Mouse (Mus musculus) embryonic facial prominence, embryonic 11.5 days (tissue): ENCODE measurements around the gene Olfr465-ps1. TPM values are rescaled to one million over a fixed set of nuclear protein-coding genes. Genes with fewer than 3 reads are reported as not detected.
A peak's percentile ranks its signal among the peaks of the same experiment; 100 is the strongest.

ENCODE experiments used
- ATAC-seq: fragments of 200-750 bp; cut with Nextera tagmentation; replicated peaks from 2 replicates; pipeline ENCODE4 v1.8.0; 2017; ENCODE audit warnings: low read depth; ENCODE audit not compliant: insufficient number of reproducible peaks, low FRiP score, low TSS enrichment
- DNase-seq: peaks from one replicate; pipeline ENCODE4 v3.0.0-alpha.2; 2015; ENCODE audit warnings: low spot score
- H3K27ac ChIP-seq: fragments of 300-500 bp; sonication (generic); replicated peaks from 2 replicates; pipeline ENCODE4 v1.5.1; 2014; ENCODE audit warnings: mild to moderate bottlenecking, low read depth, low read length, control low read depth
- H3K27me3 ChIP-seq: fragments of 300-500 bp; sonication (generic); 2 replicates; pipeline ENCODE4 v1.6.1; 2014; ENCODE audit warnings: mild to moderate bottlenecking, low read length, moderate library complexity, mixed read lengths; ENCODE audit not compliant: control insufficient read depth, insufficient read depth
- H3K36me3 ChIP-seq: fragments of 300-500 bp; sonication (generic); replicated peaks from 2 replicates; pipeline ENCODE4 v1.6.1; 2014; ENCODE audit warnings: low read depth, mild to moderate bottlenecking, low read length, moderate library complexity, mixed read lengths; ENCODE audit not compliant: control insufficient read depth, insufficient read depth
- H3K4me1 ChIP-seq: fragments of 300-500 bp; sonication (generic); 2 replicates; pipeline ENCODE4 v1.6.1; 2014; ENCODE audit warnings: low read length, mixed read lengths; ENCODE audit not compliant: control insufficient read depth, insufficient read depth
- H3K4me2 ChIP-seq: fragments of 300-500 bp; sonication (generic); 2 replicates; pipeline ENCODE4 v1.6.1; 2014; ENCODE audit warnings: low read depth, mild to moderate bottlenecking, control low read depth, low read length, moderate library complexity
- H3K4me3 ChIP-seq: fragments of 300-500 bp; sonication (generic); 2 replicates; pipeline ENCODE4 v1.5.1; 2014; ENCODE audit warnings: low read depth, low read length, control low read depth
- H3K9ac ChIP-seq: fragments of 300-500 bp; sonication (generic); replicated peaks from 2 replicates; pipeline ENCODE4 v1.6.1; 2014; ENCODE audit warnings: mild to moderate bottlenecking, control low read depth, low read length
- H3K9me3 ChIP-seq: fragments of 300-500 bp; sonication (generic); replicated peaks from 2 replicates; pipeline ENCODE4 v1.6.1; 2016; ENCODE audit warnings: mild to moderate bottlenecking, low read length, inconsistent platforms, mixed read lengths; ENCODE audit not compliant: control insufficient read depth
- WGBS: fragments of 180-500 bp; shearing (Covaris S2); extraction: QIAGEN DNeasy Blood & Tissue Kit; methylation state at CpG from one replicate; pipeline ENCODE4 v1.1.7; 2014; 5-methylcytosine and 5-hydroxymethylcytosine counted together
- polyA plus RNA-seq: library from polyadenylated mRNA; unstranded; fragments of >200 nt; fragmentation: Nextera tagmentation; extraction: Ambion mirVana; gene quantifications from 2 replicates; pipeline ENCODE4 v1.2.1, GENCODE M21; 2014

The Olfr465-ps1 gene
- not detected in 2 replicates for polyA plus RNA-seq

GRCm38 (mm10) chr13:65137789-65138188, at the start of gene Olfr465-ps1:
Gene Olfr465-ps1, plus strand, starts transcription at chr13:65138089.
- no peak within 1 kb of the TSS for H3K4me3 ChIP-seq
- no peak within 1 kb of the TSS for H3K4me2 ChIP-seq
- no peaks in the 10 kb centered on the region for H3K36me3 ChIP-seq
- H3K9me3 ChIP-seq: no peaks in the 10 kb centered on the region
- H3K27me3 ChIP-seq: no peaks in the 10 kb centered on the region
- H3K27ac ChIP-seq: no peak within 1 kb of the TSS
- no peaks in the 10 kb centered on the region for H3K4me1 ChIP-seq
- no peak for ATAC-seq
- no peak within 1 kb of the TSS for H3K9ac ChIP-seq
- DNase-seq: no peak
- 84% methylated on average over 4 of the region's 4 CpGs for WGBS

- H3K4me1 ChIP-seq: no peaks in the 10 kb centered on the region
- H3K9me3 ChIP-seq: no peaks in the 10 kb centered on the region
- no peak overlapping the region for H3K27ac ChIP-seq
- 94% methylated on average over 4 of the region's 4 CpGs for WGBS
- no peak for DNase-seq
- H3K36me3 ChIP-seq: no peaks in the 10 kb centered on the region
- no peak for ATAC-seq
- no peak overlapping the region for H3K4me3 ChIP-seq
- no peaks in the 10 kb centered on the region for H3K27me3 ChIP-seq
- no peak overlapping the region for H3K9ac ChIP-seq
- H3K4me2 ChIP-seq: no peak overlapping the region
Observed at GRCm38 (mm10) chr13:65095923-65096322, 42.0 kb upstream of the Olfr465-ps1 start.

- no peaks in the 10 kb centered on the region; the same call in 1 of the 2 replicates for H3K36me3 ChIP-seq
- H3K9ac ChIP-seq: no peak overlapping the region
- no peak for DNase-seq
- no peaks in the 10 kb centered on the region for H3K4me1 ChIP-seq
- no peak overlapping the region for H3K4me3 ChIP-seq
- ATAC-seq: no peak
- H3K27me3 ChIP-seq: no peaks in the 10 kb centered on the region
- H3K27ac ChIP-seq: no peak overlapping the region
- no peaks in the 10 kb centered on the region for H3K9me3 ChIP-seq
- no peak overlapping the region for H3K4me2 ChIP-seq
Observed at GRCm38 (mm10) chr13:65097018-65097417, 40.9 kb upstream of the Olfr465-ps1 start.

GRCm38 (mm10) chr13:65100678-65101077, 37.2 kb upstream of the Olfr465-ps1 start:
- no peak for DNase-seq
- 88% methylated on average over 9 of the region's 9 CpGs for WGBS
- H3K4me1 ChIP-seq: no peaks in the 10 kb centered on the region
- H3K9ac ChIP-seq: no peak overlapping the region
- 0 out of 2 replicates have a peak, but pooled peaks cover 2% of the 10 kb centered on the region for H3K9me3 ChIP-seq
- H3K36me3 ChIP-seq: no peaks in the 10 kb centered on the region; the same call in 1 of the 2 replicates
- no peak overlapping the region for H3K27ac ChIP-seq
- H3K4me2 ChIP-seq: no peak overlapping the region
- no peaks in the 10 kb centered on the region for H3K27me3 ChIP-seq
- no peak for ATAC-seq
- H3K4me3 ChIP-seq: no peak overlapping the region

GRCm38 (mm10) chr13:65101232-65101631, 36.7 kb upstream of the Olfr465-ps1 start:
- ATAC-seq (no peak), DNase-seq (no peak)
- H3K9me3 ChIP-seq: 0 out of 2 replicates have a peak, but pooled peaks cover 2% of the 10 kb centered on the region
- H3K27ac ChIP-seq: no peak overlapping the region
- no peak overlapping the region for H3K4me3 ChIP-seq
- no peaks in the 10 kb centered on the region; the same call in 1 of the 2 replicates for H3K36me3 ChIP-seq
- H3K9ac ChIP-seq: no peak overlapping the region
- H3K4me1 ChIP-seq: no peaks in the 10 kb centered on the region
- H3K27me3 ChIP-seq: no peaks in the 10 kb centered on the region
- WGBS: 93% methylated on average over 3 of the region's 3 CpGs
- no peak overlapping the region for H3K4me2 ChIP-seq

GRCm38 (mm10) chr13:65111961-65112360, 25.9 kb upstream of the Olfr465-ps1 start:
- no peak; the same call in 1 of the 2 replicates for ATAC-seq
- WGBS: 2% methylated on average over 5 of the region's 5 CpGs
- Histone ChIP-seq H3K4me2 (peak overlapping the region; percentile 62), H3K36me3 (no peaks in the 10 kb centered on the region), H3K4me1 (no peaks in the 10 kb centered on the region), H3K27ac (no peak overlapping the region; the same call in 1 of the 2 replicates), H3K4me3 (peak overlapping the region; percentile 87), H3K9me3 (no peaks in the 10 kb centered on the region), H3K9ac (peak overlapping the region; percentile 93), H3K27me3 (no peaks in the 10 kb centered on the region)
- peak; percentile 20 for DNase-seq

- H3K9ac ChIP-seq: peak within 1 kb of the TSS; percentile 93
- no peaks in the 10 kb centered on the region for H3K36me3 ChIP-seq
- H3K27ac ChIP-seq: peak within 1 kb of the TSS; percentile 85
- H3K4me2 ChIP-seq: peak within 1 kb of the TSS; percentile 62
- H3K4me3 ChIP-seq: peak within 1 kb of the TSS; percentile 87
- H3K9me3 ChIP-seq: no peaks in the 10 kb centered on the region
- H3K4me1 ChIP-seq: no peaks in the 10 kb centered on the region
- H3K27me3 ChIP-seq: no peaks in the 10 kb centered on the region
- ATAC-seq (peak; percentile 100), DNase-seq (peak; percentile 95)
- under 1% methylated on average over 49 of the region's 60 CpGs for WGBS
Observed at GRCm38 (mm10) chr13:65112459-65113110, 25.3 kb upstream of the Olfr465-ps1 start, which contains the start of gene Mfsd14b. Gene Mfsd14b, minus strand, starts transcription at chr13:65112975.

- peak; percentile 55 for ATAC-seq
- Histone ChIP-seq H3K4me1 (no peaks in the 10 kb centered on the region), H3K36me3 (no peaks in the 10 kb centered on the region), H3K27ac (no peak overlapping the region), H3K27me3 (no peaks in the 10 kb centered on the region), H3K4me3 (peak overlapping the region; percentile 87), H3K9me3 (no peaks in the 10 kb centered on the region), H3K9ac (peak overlapping the region; percentile 93; the same call in 1 of the 2 replicates), H3K4me2 (peak overlapping the region; percentile 62)
- peak; percentile 5 for DNase-seq
- 59% methylated on average over 3 of the region's 3 CpGs for WGBS
Observed at GRCm38 (mm10) chr13:65113239-65113638, 24.6 kb upstream of the Olfr465-ps1 start.
